Mouse (Mus musculus) lung, postnatal 0 days (tissue): Measurements from ENCODE around the gene Vamp4.

Experiments
- CTCF ChIP-seq: IDR thresholded peaks from 2 replicates; pipeline ENCODE4 v1.5.1; 2016; ENCODE audit warnings: antibody characterized with exemption, mild to moderate bottlenecking
- EP300 ChIP-seq: IDR thresholded peaks from 2 replicates; pipeline ENCODE4 v1.6.1; 2016; ENCODE audit warnings: antibody characterized with exemption, mild to moderate bottlenecking, control low read depth

GRCm38 (mm10) chr1:162554193-162554592, 16.1 kb upstream of the Vamp4 start:
- TF ChIP-seq CTCF = no peak
- TF ChIP-seq EP300 = no peak
